Mouse (Mus musculus): Measurements from ENCODE around the gene Dedd2.

The Dedd2 gene

GRCm38 (mm10) chr7:25218705-25219415, 1.6 kb downstream of the Dedd2 start:
- no peak for DNase-seq (ENCODE audit: low spot score)

DNA sequence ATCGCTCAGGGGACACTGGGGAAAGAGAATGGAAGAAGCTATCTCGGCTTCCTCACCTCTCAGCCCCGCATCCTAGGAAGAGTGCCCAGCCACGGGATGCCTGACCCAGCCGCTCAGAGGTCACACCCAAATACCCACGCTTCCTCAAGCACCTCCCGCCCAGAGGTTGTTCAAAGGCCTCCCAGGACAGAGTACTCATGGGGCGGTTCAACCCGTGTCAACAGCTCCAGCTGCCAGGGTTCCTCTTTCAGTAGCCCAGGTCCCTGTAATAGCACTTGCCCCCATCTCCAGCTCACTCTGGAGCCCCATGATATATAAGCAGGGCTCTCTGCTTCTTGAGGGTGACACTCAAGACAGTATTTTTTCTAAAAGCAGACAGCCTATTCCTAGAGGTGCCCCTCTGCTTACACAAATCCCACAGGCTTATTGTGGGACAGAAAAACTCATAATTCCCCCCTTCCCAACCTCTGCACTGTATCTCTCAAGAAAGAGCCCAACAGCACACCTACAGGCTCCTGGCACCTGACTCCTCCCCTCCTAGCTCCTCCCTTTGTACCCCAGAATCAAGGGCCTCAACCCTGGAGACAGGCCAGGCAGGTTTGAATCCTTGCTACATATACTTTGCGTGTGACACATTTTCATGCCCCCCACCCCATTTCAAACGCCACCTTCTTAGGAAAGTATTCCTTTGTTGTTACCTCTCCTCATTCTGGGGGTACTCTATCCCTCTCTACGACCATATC, 2.6 kb downstream of the Dedd2 start:
- no peak for DNase-seq (ENCODE audit: low spot score)

DNA sequence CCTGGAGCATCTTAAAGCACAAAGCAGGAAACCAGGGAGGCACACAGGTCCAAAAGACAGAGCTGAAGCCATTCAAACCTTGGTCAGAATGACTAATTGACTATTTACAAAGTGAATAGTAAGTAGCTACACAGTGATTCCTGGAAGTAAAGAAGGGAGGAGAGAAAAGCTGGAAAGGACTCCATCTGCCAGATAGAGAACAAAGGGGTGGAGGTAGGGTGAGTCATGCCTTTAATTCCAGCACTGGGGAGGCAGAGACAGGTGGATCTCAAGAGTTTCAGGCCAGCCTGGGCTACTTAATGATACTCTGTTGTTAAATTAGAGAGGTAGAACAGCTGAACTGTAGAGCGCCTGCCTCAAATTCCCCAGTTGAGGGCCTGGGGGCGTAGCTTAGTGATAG, 6.2 kb downstream of the Dedd2 start:
- no peak for DNase-seq (ENCODE audit: low spot score)

DNA sequence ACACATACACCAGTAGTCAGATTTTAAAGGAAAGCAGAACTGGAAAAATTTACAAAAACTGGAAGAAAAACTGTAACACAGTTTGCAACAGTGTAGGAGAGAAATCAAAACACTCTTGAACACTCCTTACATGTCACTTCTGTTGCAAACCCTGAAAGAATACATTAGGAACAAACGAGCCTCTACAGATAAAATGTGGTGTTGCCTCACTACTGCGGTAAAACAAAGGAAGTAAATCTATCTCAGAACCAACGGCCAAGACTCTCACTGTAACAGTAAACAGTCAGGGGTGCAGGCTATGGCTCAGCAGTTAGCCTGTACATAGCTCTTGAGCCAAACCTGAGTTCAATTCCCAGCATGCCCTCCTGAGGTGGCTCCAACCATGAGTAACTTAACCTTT, 7.3 kb downstream of the Dedd2 start:
- no peak for DNase-seq (ENCODE audit: low spot score)

GRCm38 (mm10) chr7:25210482-25210881, 9.9 kb downstream of the Dedd2 start:
- DNase-seq (ENCODE audit: low spot score) = no peak

DNA sequence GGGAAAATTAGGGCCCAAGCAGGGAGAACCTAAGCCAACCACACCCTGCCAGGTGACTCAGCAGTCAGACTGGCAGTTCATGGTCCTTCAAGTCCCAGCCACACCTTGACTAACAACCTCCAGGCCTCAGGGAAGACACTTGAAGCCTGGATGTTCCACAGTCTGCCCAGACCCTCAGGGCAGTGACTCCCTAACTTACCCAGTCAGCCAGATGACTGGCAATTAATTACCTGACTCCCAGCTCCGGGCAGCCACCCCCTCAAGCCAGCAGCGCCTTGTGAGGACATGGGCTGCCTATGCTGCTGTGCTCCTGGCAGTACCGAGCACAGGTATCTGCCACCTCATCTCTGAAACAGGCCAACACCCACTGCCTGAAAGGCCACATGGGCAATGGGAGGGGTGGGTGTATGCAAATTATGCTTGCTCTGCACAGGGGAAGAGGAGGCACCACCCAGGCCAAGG, 11.2 kb downstream of the Dedd2 start:
- DNase-seq (ENCODE audit: low spot score) = no peak

GRCm38 (mm10) chr7:25206094-25206830, 14.2 kb downstream of the Dedd2 start:
- DNase-seq (ENCODE audit: low spot score) = no peak

DNA sequence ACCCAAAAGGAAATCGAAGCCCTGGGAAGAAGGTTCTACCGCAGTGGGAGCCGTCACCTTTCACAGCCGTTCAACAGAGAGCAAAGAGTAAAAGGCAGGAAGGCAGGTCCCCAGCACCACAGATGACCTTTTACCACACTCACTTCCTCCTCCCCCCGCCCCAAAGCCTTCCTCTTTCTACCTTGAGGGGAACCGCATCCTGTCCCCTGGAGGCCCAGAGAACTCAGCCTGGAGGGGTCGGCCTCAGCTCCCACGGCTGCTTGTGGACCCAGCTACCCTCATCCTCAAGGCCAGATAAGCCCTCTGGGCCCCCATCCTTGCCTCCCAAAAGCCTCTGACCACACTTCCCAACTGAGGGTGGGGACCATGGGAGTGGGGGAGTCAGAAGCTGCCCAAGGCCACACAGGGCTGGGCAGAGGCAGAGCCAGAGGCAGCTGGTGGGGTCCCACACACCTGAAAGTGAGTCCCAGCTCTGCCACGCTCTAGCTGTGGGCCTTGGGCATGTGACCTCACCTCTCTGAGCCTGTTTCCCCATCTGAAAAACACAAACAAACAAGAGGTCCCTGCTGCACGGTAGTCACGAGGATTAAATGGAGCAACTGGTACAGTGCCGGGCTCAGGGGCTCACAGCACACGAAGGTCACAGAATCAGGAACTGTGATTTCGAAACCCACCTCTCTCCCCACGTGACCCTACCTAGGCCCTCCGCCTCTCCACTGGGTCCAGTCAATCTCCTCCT, 14.9 kb downstream of the Dedd2 start:
- DNase-seq (ENCODE audit: low spot score) = no peak

GRCm38 (mm10) chr7:25203624-25204023, 16.8 kb downstream of the Dedd2 start:
- no peak for DNase-seq (ENCODE audit: low spot score)

DNA sequence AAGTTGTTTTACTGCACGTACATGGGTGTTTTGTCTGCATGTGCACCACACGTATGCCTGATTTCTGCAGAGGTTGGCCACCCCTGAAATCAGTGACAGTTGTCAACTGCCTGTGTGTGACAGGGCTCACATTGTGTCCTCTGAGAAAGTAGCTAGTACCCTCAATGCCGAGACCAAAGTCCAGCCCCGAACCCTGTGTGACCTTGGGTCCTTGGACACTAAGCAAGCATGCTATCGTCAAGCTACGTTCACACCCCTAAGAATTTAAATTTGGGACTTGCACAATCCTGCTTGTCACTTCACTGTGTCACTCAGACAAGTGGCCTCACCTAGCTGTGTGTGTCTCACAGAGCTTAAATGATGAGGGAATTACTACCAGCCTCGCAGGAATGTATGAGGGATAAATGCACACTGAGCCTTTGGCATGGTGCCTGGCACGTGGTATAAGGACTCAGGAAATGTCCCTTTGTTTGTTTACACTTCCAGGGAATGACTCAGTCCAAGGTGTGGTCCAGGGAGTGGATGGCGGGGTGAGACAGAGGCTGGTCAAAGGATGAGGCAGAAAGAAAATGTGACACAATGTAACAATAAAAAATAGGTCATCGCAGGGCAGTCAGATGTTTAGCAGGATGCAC, 22.9 kb downstream of the Dedd2 start:
- no peak for DNase-seq (ENCODE audit: low spot score)

DNA sequence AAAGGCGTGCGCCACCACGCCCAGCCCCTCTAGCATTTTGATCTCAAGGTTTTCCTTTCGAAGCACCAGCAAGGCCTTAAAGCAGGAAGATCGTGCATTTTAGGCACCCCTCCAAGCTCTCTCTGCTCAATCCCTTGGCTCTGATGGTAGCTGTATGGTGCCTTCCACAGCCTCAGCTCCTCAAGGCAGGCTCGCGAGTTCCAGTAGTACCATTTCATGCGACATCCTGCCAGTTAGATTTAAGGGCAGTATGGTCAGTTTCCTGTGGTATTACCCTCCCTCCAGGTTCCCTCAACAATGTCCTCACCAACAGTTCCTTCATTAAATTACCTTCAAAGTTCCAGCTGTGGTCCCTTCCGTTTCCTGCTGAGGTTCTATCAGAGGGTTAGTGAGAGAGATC, 24.3 kb downstream of the Dedd2 start:
- DNase-seq (ENCODE audit: low spot score) = no peak

GRCm38 (mm10) chr7:25195148-25195547, 25.3 kb downstream of the Dedd2 start:
- DNase-seq (ENCODE audit: low spot score) = no peak

DNA sequence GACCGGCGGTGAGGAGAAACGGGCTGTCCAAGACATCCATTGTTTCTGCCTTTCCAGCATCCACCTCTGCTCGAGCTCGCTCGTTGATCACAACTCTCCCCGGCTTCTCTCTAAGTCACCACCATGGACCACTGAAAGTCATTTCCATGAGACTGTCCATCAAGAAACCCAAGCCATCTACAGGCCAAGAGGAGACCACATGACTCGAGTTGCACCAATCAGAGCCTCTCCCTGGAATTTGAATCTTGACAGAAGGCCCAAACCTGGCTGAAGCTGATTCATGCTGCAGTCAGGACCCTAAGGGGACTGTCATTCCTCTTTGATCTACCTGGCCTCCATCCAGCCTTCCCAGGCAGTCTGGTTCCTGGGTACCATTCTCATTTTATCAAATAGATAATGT, 28.3 kb downstream of the Dedd2 start:
- DNase-seq (ENCODE audit: low spot score) = no peak

GRCm38 (mm10) chr7:25190806-25191205, 29.6 kb downstream of the Dedd2 start:
- no peak for DNase-seq (ENCODE audit: low spot score)

DNA sequence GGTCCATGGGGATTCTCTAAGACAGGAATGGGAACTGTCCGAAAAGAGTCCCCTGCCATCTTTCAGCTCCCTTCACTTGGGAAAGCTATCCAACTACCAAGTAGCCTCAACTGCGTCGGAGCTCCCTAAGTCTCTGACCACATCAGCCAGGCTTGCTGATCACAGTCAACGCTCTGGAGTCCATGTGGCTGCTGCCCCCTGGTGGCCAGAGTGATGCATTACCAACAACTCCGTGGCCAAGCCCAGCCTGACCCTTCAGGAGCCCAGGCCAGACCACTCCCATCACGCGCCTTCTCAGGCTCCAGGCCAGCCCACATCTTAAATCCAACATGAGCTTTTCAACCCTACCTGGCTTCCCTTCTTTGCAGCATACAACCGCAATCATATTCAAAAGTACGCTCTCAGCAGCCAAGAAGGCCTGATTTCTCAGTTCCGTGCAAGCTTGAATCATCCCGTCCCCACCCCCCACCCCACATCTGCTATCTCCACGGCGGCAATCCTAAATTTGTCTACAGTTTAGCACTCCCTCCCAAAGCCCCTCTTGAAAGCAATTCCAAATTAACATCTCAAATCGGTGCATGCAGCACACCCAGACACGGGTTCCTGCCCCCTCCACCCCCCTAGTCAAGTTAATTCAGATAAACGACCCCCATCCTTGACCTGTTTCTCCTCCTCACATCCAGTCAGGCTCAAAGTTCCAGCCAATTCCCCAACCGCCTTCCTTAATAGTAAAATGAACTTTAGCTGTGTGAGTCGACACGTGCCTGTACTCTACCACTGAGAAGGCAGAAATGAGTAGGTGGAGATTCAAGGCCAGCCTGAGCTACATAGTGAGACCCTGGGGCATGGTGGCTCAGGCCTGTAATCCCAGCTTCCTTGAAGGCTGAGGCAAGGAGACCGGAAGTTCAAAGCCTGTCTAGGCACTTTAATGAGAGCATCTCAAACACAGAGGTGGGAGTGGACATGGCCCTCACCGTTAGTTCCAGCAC, 32.5 kb downstream of the Dedd2 start:
- DNase-seq (ENCODE audit: low spot score) = peak; percentile 29

- no peak for DNase-seq (ENCODE audit: low spot score)
Measured at GRCm38 (mm10) chr7:25184091-25184490, 36.3 kb downstream of the Dedd2 start.

- no peak for DNase-seq (ENCODE audit: low spot score)
Measured at GRCm38 (mm10) chr7:25181814-25182213, 38.6 kb downstream of the Dedd2 start.

- DNase-seq (ENCODE audit: low spot score) = no peak
Measured at GRCm38 (mm10) chr7:25181331-25181790, 39.1 kb downstream of the Dedd2 start.

GRCm38 (mm10) chr7:25180512-25180911, 39.9 kb downstream of the Dedd2 start:
- no peak for DNase-seq (ENCODE audit: low spot score)

DNA sequence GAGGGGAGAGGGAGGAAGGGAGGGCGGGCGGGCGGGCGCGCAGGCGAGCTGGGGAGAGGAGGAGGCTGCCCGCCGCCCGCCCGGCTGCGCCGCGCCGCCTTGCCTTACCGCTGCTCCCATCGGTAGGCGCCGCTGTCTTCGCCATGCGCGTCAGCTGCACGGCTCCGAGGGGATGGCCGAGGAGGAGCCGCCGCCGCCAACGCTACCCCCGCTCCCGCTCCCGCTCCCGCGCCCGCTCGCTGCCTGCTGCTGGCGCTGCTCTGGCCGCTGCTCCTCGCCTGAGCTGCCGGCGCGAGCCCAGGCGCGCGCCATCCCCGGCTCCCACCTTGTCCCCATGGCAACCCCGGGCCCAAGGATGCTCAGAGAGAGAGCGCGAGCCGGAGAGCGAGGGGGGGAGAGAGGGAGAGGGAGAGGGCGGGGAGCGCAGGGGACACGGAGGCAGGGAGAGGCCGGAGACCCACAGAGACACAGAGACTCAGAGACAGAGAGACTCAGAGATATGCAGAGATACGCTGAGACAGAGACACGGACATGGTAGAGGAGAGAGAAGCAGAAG, 40.7 kb downstream of the Dedd2 start, which contains the start of gene Pou2f2:
Gene Pou2f2 (minus strand): TSS at position 121 of the 556 bp plus-strand sequence.
- no peak for DNase-seq (ENCODE audit: low spot score)
